Mouse (Mus musculus) limb, embryonic 15.5 days (tissue): ENCODE results near the gene Decr2. TPM values are rescaled to one million over a fixed set of nuclear protein-coding genes. Genes with fewer than 3 reads are reported as not detected.

ENCODE experiments used
- polyA plus RNA-seq: library from polyadenylated mRNA; unstranded; fragments of >200 nt; fragmentation: Nextera tagmentation; extraction: Ambion mirVana; gene quantifications from 2 replicates; pipeline ENCODE4 v1.2.1, GENCODE M21; 2015

The Decr2 gene
- polyA plus RNA-seq, 1 experiment from 2014 or later = 39.8 TPM

Other genes with a start within 250 kb of the Decr2 start
- 1.8 and 2.6 TPM in 2 replicates for gene Gm20683, start 248.6 kb downstream of the Decr2 start, polyA plus RNA-seq
- gene Rhot2, start 245.5 kb downstream of the Decr2 start, polyA plus RNA-seq = 21.9 and 25.4 TPM in 2 replicates
- gene Wdr90, start 228.8 kb downstream of the Decr2 start, polyA plus RNA-seq = 16.8 and 21.3 TPM in 2 replicates
- 16.7 and 22.2 TPM in 2 replicates for gene Mcrip2, start 221.6 kb downstream of the Decr2 start, polyA plus RNA-seq
- gene Mettl26, start 215.3 kb downstream of the Decr2 start, polyA plus RNA-seq = 45.3 and 48.0 TPM in 2 replicates
- gene Wfikkn1, start 209.5 kb downstream of the Decr2 start, polyA plus RNA-seq = 0.63 and 0.65 TPM in 2 replicates
- gene Rab40c, start 170.6 kb downstream of the Decr2 start, polyA plus RNA-seq = 30.7 and 35.2 TPM in 2 replicates
- 45.7 and 47.8 TPM in 2 replicates for gene Pigq, start 145.4 kb downstream of the Decr2 start, polyA plus RNA-seq
- gene Nhlrc4, start 145.4 kb downstream of the Decr2 start, polyA plus RNA-seq = 0.42 TPM in 1 of 2 replicates, not detected in the other
- gene A930017K11Rik, start 137.8 kb downstream of the Decr2 start, polyA plus RNA-seq = 0.06 and 0.14 TPM in 2 replicates
- 24.5 and 29.0 TPM in 2 replicates for gene Capn15, start 104.5 kb downstream of the Decr2 start, polyA plus RNA-seq
- 13.1 and 16.8 TPM in 2 replicates for gene Rab11fip3, start 20.8 kb downstream of the Decr2 start, polyA plus RNA-seq
- gene Nme4, start 5.3 kb upstream of the Decr2 start, polyA plus RNA-seq = 92.6 and 95.8 TPM in 2 replicates
- 2.0 and 2.7 TPM in 2 replicates for gene Tmem8, start 23.0 kb upstream of the Decr2 start, polyA plus RNA-seq
- 178 and 185 TPM in 2 replicates for gene Mrpl28, start 33.2 kb upstream of the Decr2 start, polyA plus RNA-seq
- gene Axin1, start 48.4 kb upstream of the Decr2 start, polyA plus RNA-seq = 9.3 TPM in 2 replicates
- 0.40 TPM in 2 replicates for gene Pdia2, start 108.8 kb upstream of the Decr2 start, polyA plus RNA-seq
- gene Rgs11, start 112.6 kb upstream of the Decr2 start, polyA plus RNA-seq = 8.7 and 9.6 TPM in 2 replicates
- 6.5 and 7.7 TPM in 2 replicates for gene Arhgdig, start 117.4 kb upstream of the Decr2 start, polyA plus RNA-seq
- 60.6 and 64.2 TPM in 2 replicates for gene Fam234a, start 153.9 kb upstream of the Decr2 start, polyA plus RNA-seq
- 96.4 and 102 TPM in 2 replicates for gene Luc7l, start 162.6 kb upstream of the Decr2 start, polyA plus RNA-seq